Mouse (Mus musculus): ENCODE data around the gene Mllt3. TPM values are rescaled to one million over a fixed set of nuclear protein-coding genes. Genes with fewer than 3 reads are reported as not detected.

Gene Mllt3
- total and polyA plus RNA-seq, 3 experiments = 15.4 to 75.3 TPM; not detected in 1

DNA sequence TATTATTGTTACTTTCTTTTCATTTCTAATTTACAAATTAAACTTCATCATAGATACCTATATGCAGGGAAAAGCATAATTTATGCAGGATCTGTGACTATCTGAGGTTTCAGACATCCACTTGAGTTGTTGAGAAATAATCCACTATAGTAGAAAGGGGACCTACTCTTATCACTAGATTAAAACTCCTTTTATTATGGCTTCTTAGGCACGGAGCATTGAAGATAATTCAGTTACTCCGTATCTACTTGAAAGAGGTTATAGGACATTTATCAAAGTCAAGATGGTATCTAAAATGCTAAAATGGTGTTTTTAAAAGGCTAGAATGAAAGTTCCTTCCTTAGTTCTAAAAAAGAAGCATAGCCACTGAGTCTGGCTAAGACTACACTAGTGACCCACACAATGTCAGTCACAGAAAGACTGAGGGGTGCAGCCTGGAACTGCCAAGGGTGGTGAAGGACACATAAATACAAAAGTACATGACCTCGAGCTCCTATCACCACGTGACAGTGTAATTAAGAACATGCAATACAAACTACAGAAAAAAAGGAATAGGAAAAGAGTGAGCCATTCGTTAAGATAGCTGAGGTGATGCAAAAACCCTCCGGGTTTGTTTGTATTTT lies 127.9 kb downstream of the Mllt3 start (continued):
- 0 out of 2 replicates have a peak, but pooled peaks have one; percentile 25 for TF ChIP-seq ETS1 (IDR thresholded peaks at IDR 0.05; ENCODE audit: low read depth, low read length)
- TF ChIP-seq ELF1 (IDR thresholded peaks at IDR 0.05; ENCODE audit: low read depth, low read length) = no peak
- no peak for TF ChIP-seq MEF2A (IDR thresholded peaks at IDR 0.05; ENCODE audit: extremely low read depth, insufficient replicate concordance, low read depth, low read length, poor library complexity, severe bottlenecking)
- TF ChIP-seq USF2 (IDR thresholded peaks at IDR 0.05; ENCODE audit: borderline replicate concordance in 1 of 2, insufficient read depth in 1 of 2, low read depth in 1 of 2, low read length in 2 of 2) = no peak
- no peak for TF ChIP-seq ZC3H11A (IDR thresholded peaks at IDR 0.05; ENCODE audit: low read depth, low read length)
- no peak for TF ChIP-seq POLR2A (IDR thresholded peaks at IDR 0.05; ENCODE audit: control insufficient read depth in 1 of 2, insufficient read depth in 1 of 2, low read depth in 1 of 2, low read length in 2 of 2, poor library complexity in 1 of 2)

DNA sequence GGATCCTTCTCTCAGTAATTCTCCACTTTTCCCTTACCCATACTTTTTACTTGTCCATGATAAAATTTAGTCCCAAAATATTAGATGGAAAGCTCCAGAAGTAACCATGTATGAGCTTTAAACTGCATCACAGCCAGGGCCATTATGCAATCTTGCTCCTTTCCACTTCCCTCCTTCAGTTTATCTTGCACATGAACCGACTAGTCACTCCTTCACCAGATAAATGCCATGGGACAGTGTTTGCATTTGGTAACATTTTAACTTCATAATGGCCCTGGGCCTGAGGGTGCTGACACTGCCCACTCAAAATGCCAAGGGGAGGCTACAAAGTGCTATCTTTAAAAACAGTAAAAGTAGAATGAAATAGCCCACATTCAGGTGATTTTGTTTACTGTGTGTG lies 128.4 kb downstream of the Mllt3 start:
- TF ChIP-seq MAFK (IDR thresholded peaks at IDR 0.05; ENCODE audit: borderline replicate concordance, low read depth, low read length) (no peak), EP300 (IDR thresholded peaks at IDR 0.05; ENCODE audit: low read depth in 1 of 2, low read length in 2 of 2) (peak; percentile 47 to 55; a peak in 3 of 4 replicates), POLR2AphosphoS5 (IDR thresholded peaks at IDR 0.05; ENCODE audit: borderline replicate concordance, low read depth, low read length) (no peak), GATA1 (IDR thresholded peaks at IDR 0.05; ENCODE audit: low read depth, low read length) (peak; percentile 57), ETS1 (IDR thresholded peaks at IDR 0.05; ENCODE audit: low read depth, low read length) (peak; percentile 35; the same call in 1 of the 2 replicates)
- peak; percentile 54 for DNase-seq (ENCODE audit: low read depth, low spot score)
- no peak overlapping the region for H3K27ac ChIP-seq (ENCODE audit: control insufficient read depth, low read depth, low read length)
- no peaks in the 10 kb centered on the region for H3K79me2 ChIP-seq (ENCODE audit: control insufficient read depth, insufficient read depth, low read length, poor library complexity)
- no peaks in the 10 kb centered on the region for H3K9me3 ChIP-seq (replicated peaks; ENCODE audit: insufficient read depth, low read length)
- H3K9ac ChIP-seq (ENCODE audit: control insufficient read depth, low read depth, low read length, poor library complexity, severe bottlenecking) = no peak overlapping the region
- H3K36me3 ChIP-seq (ENCODE audit: control insufficient read depth in 1 of 2, insufficient read depth in 2 of 2, low read length in 2 of 2) = peaks cover 0 to 19% of the 10 kb centered on the region in 2 experiments; a peak in 2 of 4 replicates
- H3K4me3 ChIP-seq (ENCODE audit: control insufficient read depth in 1 of 2, insufficient read depth in 1 of 2, low read depth in 2 of 2, low read length in 2 of 2) = peak overlapping the region in 1 of 2 experiments; percentile 37; a peak in 2 of 4 replicates
- peaks cover 5 to 16% of the 10 kb centered on the region in 2 experiments for H3K4me1 ChIP-seq (ENCODE audit: control insufficient read depth in 1 of 2, insufficient read depth in 2 of 2, low read length in 2 of 2)
- H3K27me3 ChIP-seq (ENCODE audit: control insufficient read depth in 1 of 2, insufficient read depth in 2 of 2, low read length in 2 of 2) = no peaks in the 10 kb centered on the region

DNA sequence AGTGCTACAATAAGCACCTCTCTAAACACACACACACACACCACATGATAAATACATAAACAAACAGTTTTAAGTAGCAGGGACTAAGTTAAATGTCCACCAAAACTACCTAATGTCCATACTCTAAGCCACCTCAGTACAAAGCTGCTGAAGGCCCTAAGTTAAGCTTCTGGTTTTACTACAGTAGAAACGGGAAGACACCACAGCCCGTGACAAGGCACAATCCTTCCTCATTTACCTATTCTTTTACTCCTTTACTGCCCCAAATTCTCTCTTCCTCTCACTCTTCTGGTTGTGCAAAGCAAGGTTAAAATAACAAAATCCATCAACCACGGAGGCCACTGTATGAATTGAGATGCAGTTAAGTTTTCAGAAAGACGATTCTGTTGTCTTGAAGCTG lies 130.6 kb downstream of the Mllt3 start:
- Histone ChIP-seq H3K4me3 (ENCODE audit: control insufficient read depth in 1 of 2, insufficient read depth in 1 of 2, low read depth in 2 of 2, low read length in 2 of 2) (no peak overlapping the region), H3K36me3 (ENCODE audit: control insufficient read depth in 1 of 2, insufficient read depth in 2 of 2, low read length in 2 of 2) (peaks cover 0 to 13% of the 10 kb centered on the region in 2 experiments; a peak in 2 of 4 replicates), H3K27me3 (ENCODE audit: control insufficient read depth in 1 of 2, insufficient read depth in 2 of 2, low read length in 2 of 2) (no peaks in the 10 kb centered on the region), H3K9ac (ENCODE audit: control insufficient read depth, low read depth, low read length, poor library complexity, severe bottlenecking) (no peak overlapping the region), H3K79me2 (ENCODE audit: control insufficient read depth, insufficient read depth, low read length, poor library complexity) (no peaks in the 10 kb centered on the region), H3K9me3 (replicated peaks; ENCODE audit: insufficient read depth, low read length) (no peaks in the 10 kb centered on the region), H3K4me1 (ENCODE audit: control insufficient read depth in 1 of 2, insufficient read depth in 2 of 2, low read length in 2 of 2) (peaks cover 5 to 12% of the 10 kb centered on the region in 2 experiments), H3K27ac (ENCODE audit: control insufficient read depth, low read depth, low read length) (no peak overlapping the region)
- no peak for DNase-seq (ENCODE audit: low read depth, low spot score)
- TF ChIP-seq USF2 (IDR thresholded peaks at IDR 0.05; ENCODE audit: borderline replicate concordance in 1 of 2, insufficient read depth in 1 of 2, low read depth in 1 of 2, low read length in 2 of 2) (no peak), RCOR1 (IDR thresholded peaks at IDR 0.05; ENCODE audit: low read depth, low read length) (no peak), ELF1 (IDR thresholded peaks at IDR 0.05; ENCODE audit: low read depth, low read length) (no peak), GATA1 (IDR thresholded peaks at IDR 0.05; ENCODE audit: low read depth, low read length) (no peak), UBTF (IDR thresholded peaks at IDR 0.05; ENCODE audit: borderline replicate concordance, insufficient read depth, low read depth, low read length) (no peak), MAX (IDR thresholded peaks at IDR 0.05; ENCODE audit: low read length) (no peak), E2F4 (IDR thresholded peaks at IDR 0.05; ENCODE audit: borderline replicate concordance, low read depth, low read length) (no peak), MAFK (IDR thresholded peaks at IDR 0.05; ENCODE audit: borderline replicate concordance, low read depth, low read length) (no peak), POLR2A (IDR thresholded peaks at IDR 0.05; ENCODE audit: control insufficient read depth in 1 of 2, insufficient read depth in 1 of 2, low read depth in 1 of 2, low read length in 2 of 2, poor library complexity in 1 of 2) (no peak), MEF2A (IDR thresholded peaks at IDR 0.05; ENCODE audit: extremely low read depth, insufficient replicate concordance, low read depth, low read length, poor library complexity, severe bottlenecking) (no peak), ZMIZ1 (IDR thresholded peaks at IDR 0.05; ENCODE audit: low read depth, low read length) (no peak), POLR2AphosphoS2 (IDR thresholded peaks at IDR 0.05; ENCODE audit: low read length) (no peak), EP300 (IDR thresholded peaks at IDR 0.05; ENCODE audit: low read depth in 1 of 2, low read length in 2 of 2) (no peak), RAD21 (IDR thresholded peaks at IDR 0.05; ENCODE audit: low read depth, low read length) (no peak), TCF12 (IDR thresholded peaks at IDR 0.05; ENCODE audit: low read depth, low read length) (no peak), TBP (IDR thresholded peaks at IDR 0.05; ENCODE audit: low read depth, low read length) (no peak)

Data from MEL (cell line).